12 mouse cellular contexts compared by ENCODE assay signal in the genomic region with DNA sequence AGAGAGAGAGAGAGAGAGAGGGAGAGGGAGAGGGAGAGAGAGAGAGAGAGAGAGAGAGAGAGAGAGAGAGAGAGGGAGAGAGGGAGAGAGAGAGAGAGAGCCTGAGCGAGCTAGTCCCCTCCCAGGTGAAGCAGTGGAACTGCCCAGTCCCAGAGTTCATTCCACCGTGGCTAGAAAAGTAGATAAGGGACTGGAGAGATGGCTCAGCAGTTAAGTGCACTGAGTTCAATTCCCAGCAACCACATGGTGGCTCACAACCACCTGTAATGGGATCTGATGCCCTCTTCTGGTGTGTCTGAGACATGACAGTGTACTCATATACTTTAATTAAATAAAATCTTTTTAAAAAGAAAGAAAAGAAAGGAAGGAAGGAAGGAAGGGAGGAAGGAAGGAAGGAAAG. TPM values are rescaled to one million over a fixed set of nuclear protein-coding genes. Genes with fewer than 3 reads are reported as not detected.
DNase-seq lines count a peak whose midpoint lies in the region; ATAC-seq and TF ChIP-seq lines count a peak whose summit lies in the region.
"Not testable (repeated sequence)": the region's sequence is repeated elsewhere in the genome, so short reads cannot be mapped to it uniquely, and the experiment has no call there.
"Had no signal": no experiment of that assay in that cellular context is flagged by ENCODE, and none has a peak within 500 bp of the region (broad histone marks: within the 10 kb centered on the region; RNA-seq: fewer than 3 reads in every experiment).

No protein-coding gene starts in this region.

- peak in 1 of 3 experiments; percentile 31; a peak in 1 of 6 replicates for TF ChIP-seq CTCF in MEL (IDR thresholded peaks at IDR 0.05 in 2 of 3, conservative IDR thresholded peaks at IDR 0.05 in 1 of 3; ENCODE audit: control insufficient read depth in 1 of 3, insufficient read depth in 1 of 3, low read depth in 2 of 3, low read length in 3 of 3, poor library complexity in 1 of 3, severe bottlenecking in 1 of 3)
- TF ChIP-seq CTCF in gastrocnemius, adult 2 months (IDR thresholded peaks at IDR 0.05): peak; percentile 35; the same call in 1 of the 2 replicates
- TF ChIP-seq CTCF in heart, postnatal 0 days (IDR thresholded peaks at IDR 0.05; ENCODE audit: low read depth): 0 out of 2 replicates have a peak, but pooled peaks have one; percentile 2
- TF ChIP-seq CTCF in layer of hippocampus, adult 2 months (conservative IDR thresholded peaks at IDR 0.05): peak; percentile 53
- peak; percentile 19; the same call in 1 of the 2 replicates for TF ChIP-seq CTCF in lung, embryonic 14.5 days (IDR thresholded peaks at IDR 0.05; ENCODE audit: low read depth)
- TF ChIP-seq CTCF in stomach, postnatal 0 days (IDR thresholded peaks at IDR 0.05; ENCODE audit: low read depth): peak; percentile 25; the same call in 1 of the 2 replicates

- TF ChIP-seq EP300 in MEL (IDR thresholded peaks at IDR 0.05; ENCODE audit: low read depth in 1 of 2, low read length in 2 of 2); heart, postnatal 0 days (IDR thresholded peaks at IDR 0.05; ENCODE audit: low read depth); stomach, postnatal 0 days (optimal IDR thresholded peaks at IDR 0.05): not testable (repeated sequence)

- not testable (repeated sequence) for H3K79me2 ChIP-seq in MEL (ENCODE audit: control insufficient read depth, insufficient read depth, low read length, poor library complexity)

- ATAC-seq in heart, postnatal 0 days (ENCODE audit: insufficient read depth, low read depth); lung, embryonic 14.5 days (ENCODE audit: insufficient read depth); stomach, postnatal 0 days (ENCODE audit: low FRiP score, low TSS enrichment): not testable (repeated sequence)

- TF ChIP-seq RAD21 in MEL (IDR thresholded peaks at IDR 0.05; ENCODE audit: low read depth, low read length): not testable (repeated sequence)

- not testable (repeated sequence) for H3K4me2 ChIP-seq in heart, postnatal 0 days (ENCODE audit: low read depth, low read length); lung, embryonic 14.5 days; stomach, postnatal 0 days (replicated peaks; ENCODE audit: low read depth)

- H3K4me3 ChIP-seq in MEL (ENCODE audit: control insufficient read depth in 1 of 2, insufficient read depth in 1 of 2, low read depth in 2 of 2, low read length in 2 of 2); heart, embryonic 10.5 days; heart, postnatal 0 days (ENCODE audit: low read depth, low read length); layer of hippocampus, adult 2 months; lung, embryonic 14.5 days (ENCODE audit: low read depth, low read length); stomach, postnatal 0 days (ENCODE audit: low read depth, low read length): not testable (repeated sequence)
- H3K4me3 ChIP-seq in gastrocnemius, adult 2 months: peak overlapping the region; percentile 58; the same call in 1 of the 2 replicates

- not testable (repeated sequence) for H3K27me3 ChIP-seq in MEL (ENCODE audit: control insufficient read depth in 1 of 2, insufficient read depth in 2 of 2, low read length in 2 of 2); heart, postnatal 0 days (ENCODE audit: control insufficient read depth, insufficient read depth, low read length); stomach, postnatal 0 days (ENCODE audit: control insufficient read depth, insufficient read depth, low read length)
- peaks cover 36% of the 10 kb centered on the region for H3K27me3 ChIP-seq in heart, embryonic 10.5 days (ENCODE audit: insufficient read depth, poor library complexity, severe bottlenecking)
- peaks cover 28% of the 10 kb centered on the region for H3K27me3 ChIP-seq in lung, embryonic 14.5 days (ENCODE audit: insufficient read depth, low read length)

- not testable (repeated sequence) for TF ChIP-seq POLR2A in MEL (IDR thresholded peaks at IDR 0.05; ENCODE audit: control insufficient read depth in 1 of 2, insufficient read depth in 1 of 2, low read depth in 1 of 2, low read length in 2 of 2, poor library complexity in 1 of 2)

- intact Hi-C loops in gastrocnemius, adult 2 months (cut with DNase I): not testable (repeated sequence)

- not testable (repeated sequence) for H3K36me3 ChIP-seq in MEL (ENCODE audit: control insufficient read depth in 1 of 2, insufficient read depth in 2 of 2, low read length in 2 of 2)
- peaks cover 41% of the 10 kb centered on the region for H3K36me3 ChIP-seq in heart, embryonic 10.5 days
- H3K36me3 ChIP-seq in heart, postnatal 0 days (replicated peaks; ENCODE audit: control insufficient read depth, insufficient read depth, low read length): peaks cover 26% of the 10 kb centered on the region
- H3K36me3 ChIP-seq in lung, embryonic 14.5 days (ENCODE audit: insufficient read depth): peaks cover 36% of the 10 kb centered on the region
- peaks cover 14% of the 10 kb centered on the region; the same call in 1 of the 2 replicates for H3K36me3 ChIP-seq in stomach, postnatal 0 days (ENCODE audit: control insufficient read depth, insufficient read depth, low read length)

- not testable (repeated sequence) for H3K27ac ChIP-seq in MEL (ENCODE audit: control insufficient read depth, low read depth, low read length); layer of hippocampus, adult 2 months; lung, embryonic 14.5 days (ENCODE audit: low read depth); stomach, postnatal 0 days (replicated peaks)
- peak overlapping the region; percentile 98 for H3K27ac ChIP-seq in gastrocnemius, adult 2 months
- peak overlapping the region; percentile 77 for H3K27ac ChIP-seq in heart, embryonic 10.5 days
- peak overlapping the region; percentile 25; the same call in 1 of the 2 replicates for H3K27ac ChIP-seq in heart, postnatal 0 days (ENCODE audit: low read depth)

- H3K9ac ChIP-seq in MEL (ENCODE audit: control insufficient read depth, low read depth, low read length, poor library complexity, severe bottlenecking); heart, postnatal 0 days (replicated peaks; ENCODE audit: low read depth, low read length); lung, embryonic 14.5 days; stomach, postnatal 0 days (ENCODE audit: low read length): not testable (repeated sequence)

- not testable (repeated sequence) for DNase-seq in MEL (ENCODE audit: low read depth, low spot score); gastrocnemius, adult 2 months; heart, embryonic 10.5 days (ENCODE audit: low spot score); heart, postnatal 0 days (ENCODE audit: low spot score); layer of hippocampus, adult 2 months (ENCODE audit: low spot score in 2 of 2); lung, embryonic 14.5 days; stomach, postnatal 0 days (ENCODE audit: low spot score)

- not testable (repeated sequence) for H3K9me3 ChIP-seq in MEL (replicated peaks; ENCODE audit: insufficient read depth, low read length); heart, embryonic 10.5 days; heart, postnatal 0 days (replicated peaks; ENCODE audit: control insufficient read depth, low read length); lung, embryonic 14.5 days (ENCODE audit: low read depth, low read length); stomach, postnatal 0 days (ENCODE audit: control insufficient read depth, low read length)

- not testable (repeated sequence) for H3K4me1 ChIP-seq in MEL (ENCODE audit: control insufficient read depth in 1 of 2, insufficient read depth in 2 of 2, low read length in 2 of 2); lung, embryonic 14.5 days (ENCODE audit: insufficient read depth); stomach, postnatal 0 days (replicated peaks; ENCODE audit: control insufficient read depth, insufficient read depth)
- peaks cover 85% of the 10 kb centered on the region for H3K4me1 ChIP-seq in heart, embryonic 10.5 days
- H3K4me1 ChIP-seq in heart, postnatal 0 days (ENCODE audit: control insufficient read depth, insufficient read depth): peaks cover 46% of the 10 kb centered on the region

- WGBS in heart, embryonic 10.5 days: 16% methylated on average over 2 of the region's 2 CpGs
- WGBS in heart, postnatal 0 days: 27% methylated on average over 2 of the region's 2 CpGs
- 11% methylated on average over 2 of the region's 2 CpGs for WGBS in lung, embryonic 14.5 days
- whole genome bisulfite sequencing in stomach, postnatal 0 days: 15% methylated on average over 2 of the region's 2 CpGs

RNA-seq across cellular contexts. Expression of a gene that starts 1.2 kb away (rescaled TPM):
- total RNA-seq in MEL (2012; rRNA removed): not detected in 2 replicates
- polyA plus RNA-seq in MEL (2012; ENCODE audit: insufficient read depth in 1 of 2, insufficient read length in 2 of 2, low read depth in 1 of 2, low replicate concordance in 2 of 2, missing spikeins in 1 of 2): under 1 TPM in 1 of 2 experiments, not detected in 1; 0.07 TPM
- 1,000 to 10,000 TPM; 3,050 to 3,067 TPM for total RNA-seq in gastrocnemius, adult 2 months (2021)
- polyA plus RNA-seq in heart, embryonic 10.5 days (2016; fragmentation: Nextera tagmentation; extraction: Ambion mirVana): 86.0 and 159 TPM in 2 replicates
- 293 and 299 TPM in 2 replicates for total RNA-seq in heart, postnatal 0 days (2014; rRNA removed; ENCODE audit: low replicate concordance)
- polyA plus RNA-seq in heart, postnatal 0 days (2015; fragmentation: Nextera tagmentation; extraction: Ambion mirVana): 455 and 518 TPM in 2 replicates
- total RNA-seq in layer of hippocampus, adult 2 months (2021): 1 to 10 TPM in 1 of 2 experiments, under 1 TPM in 1; 0.92 to 1.0 TPM
- 3.8 TPM in 1 of 2 replicates, not detected in the other for polyA plus RNA-seq in lung, embryonic 14.5 days (2014; fragmentation: Nextera tagmentation; extraction: Ambion mirVana)
- polyA plus RNA-seq in stomach, postnatal 0 days (2015; fragmentation: Nextera tagmentation; extraction: Ambion mirVana): 0.13 and 0.38 TPM in 2 replicates
- total RNA-seq: CH12.LX had no signal
- polyA plus RNA-seq: activated CD4-positive, CD25-positive, alpha-beta regulatory T cell, adult 4 months had no signal

RNA-seq across cellular contexts. Expression of a gene that starts 3.8 kb away (rescaled TPM):
- total RNA-seq in MEL (2012; rRNA removed): not detected in 2 replicates
- not detected for polyA plus RNA-seq in MEL (2012; ENCODE audit: insufficient read depth in 1 of 2, insufficient read length in 2 of 2, low read depth in 1 of 2, low replicate concordance in 2 of 2, missing spikeins in 1 of 2)
- total RNA-seq in gastrocnemius, adult 2 months (2021): 1 to 10 TPM; 1.8 to 5.9 TPM
- polyA plus RNA-seq in heart, embryonic 10.5 days (2016; fragmentation: Nextera tagmentation; extraction: Ambion mirVana): 5.0 and 5.1 TPM in 2 replicates
- total RNA-seq in heart, postnatal 0 days (2014; rRNA removed; ENCODE audit: low replicate concordance): 4.2 TPM in 1 of 2 replicates, not detected in the other
- 0.26 TPM in 1 of 2 replicates, not detected in the other for polyA plus RNA-seq in heart, postnatal 0 days (2015; fragmentation: Nextera tagmentation; extraction: Ambion mirVana)
- total RNA-seq in layer of hippocampus, adult 2 months (2021): not detected
- polyA plus RNA-seq in lung, embryonic 14.5 days (2014; fragmentation: Nextera tagmentation; extraction: Ambion mirVana): not detected in 2 replicates
- polyA plus RNA-seq in stomach, postnatal 0 days (2015; fragmentation: Nextera tagmentation; extraction: Ambion mirVana): not detected in 2 replicates
- total RNA-seq: CH12.LX had no signal
- polyA plus RNA-seq: activated CD4-positive, CD25-positive, alpha-beta regulatory T cell, adult 4 months; forebrain, embryonic 10.5 days; forebrain, embryonic 13.5 days; intestine, embryonic 15.5 days had no signal

RNA-seq across cellular contexts. Expression of a gene that starts 17.9 kb away (rescaled TPM):
- 5.9 and 7.4 TPM in 2 replicates for total RNA-seq in MEL (2012; rRNA removed)
- polyA plus RNA-seq in MEL (2012; ENCODE audit: insufficient read depth in 1 of 2, insufficient read length in 2 of 2, low read depth in 1 of 2, low replicate concordance in 2 of 2, missing spikeins in 1 of 2): 1 to 10 TPM in 1 of 2 experiments, not detected in 1; 8.4 TPM
- total RNA-seq in gastrocnemius, adult 2 months (2021): 1 to 10 TPM; 2.2 to 3.0 TPM
- 15.3 and 21.3 TPM in 2 replicates for polyA plus RNA-seq in heart, embryonic 10.5 days (2016; fragmentation: Nextera tagmentation; extraction: Ambion mirVana)
- total RNA-seq in heart, postnatal 0 days (2014; rRNA removed; ENCODE audit: low replicate concordance): 35.7 and 46.0 TPM in 2 replicates
- polyA plus RNA-seq in heart, postnatal 0 days (2015; fragmentation: Nextera tagmentation; extraction: Ambion mirVana): 15.9 and 18.2 TPM in 2 replicates
- 10 to 100 TPM in 1 of 2 experiments, 1 to 10 TPM in 1; 9.1 to 10.3 TPM for total RNA-seq in layer of hippocampus, adult 2 months (2021)
- 10.9 and 11.6 TPM in 2 replicates for polyA plus RNA-seq in lung, embryonic 14.5 days (2014; fragmentation: Nextera tagmentation; extraction: Ambion mirVana)
- 11.0 and 13.4 TPM in 2 replicates for polyA plus RNA-seq in stomach, postnatal 0 days (2015; fragmentation: Nextera tagmentation; extraction: Ambion mirVana)

RNA-seq across cellular contexts. Expression of a gene that starts 24.2 kb away (rescaled TPM):
- 61.7 and 62.5 TPM in 2 replicates for total RNA-seq in MEL (2012; rRNA removed)
- 10 to 100 TPM in 1 of 2 experiments, not detected in 1; 53.0 TPM for polyA plus RNA-seq in MEL (2012; ENCODE audit: insufficient read depth in 1 of 2, insufficient read length in 2 of 2, low read depth in 1 of 2, low replicate concordance in 2 of 2, missing spikeins in 1 of 2)
- total RNA-seq in gastrocnemius, adult 2 months (2021): 10 to 100 TPM; 11.8 to 12.1 TPM
- 51.0 and 53.0 TPM in 2 replicates for polyA plus RNA-seq in heart, embryonic 10.5 days (2016; fragmentation: Nextera tagmentation; extraction: Ambion mirVana)
- 44.8 and 53.6 TPM in 2 replicates for total RNA-seq in heart, postnatal 0 days (2014; rRNA removed; ENCODE audit: low replicate concordance)
- 34.7 and 35.3 TPM in 2 replicates for polyA plus RNA-seq in heart, postnatal 0 days (2015; fragmentation: Nextera tagmentation; extraction: Ambion mirVana)
- total RNA-seq in layer of hippocampus, adult 2 months (2021): 10 to 100 TPM; 32.9 to 35.5 TPM
- 38.2 and 42.7 TPM in 2 replicates for polyA plus RNA-seq in lung, embryonic 14.5 days (2014; fragmentation: Nextera tagmentation; extraction: Ambion mirVana)
- polyA plus RNA-seq in stomach, postnatal 0 days (2015; fragmentation: Nextera tagmentation; extraction: Ambion mirVana): 24.9 TPM in 2 replicates

RNA-seq across cellular contexts. Expression of a gene that starts 29.9 kb away (rescaled TPM):
- not detected in 2 replicates for total RNA-seq in MEL (2012; rRNA removed)
- not detected for polyA plus RNA-seq in MEL (2012; ENCODE audit: insufficient read depth in 1 of 2, insufficient read length in 2 of 2, low read depth in 1 of 2, low replicate concordance in 2 of 2, missing spikeins in 1 of 2)
- 1 to 10 TPM; 1.6 to 1.9 TPM for total RNA-seq in gastrocnemius, adult 2 months (2021)
- polyA plus RNA-seq in heart, embryonic 10.5 days (2016; fragmentation: Nextera tagmentation; extraction: Ambion mirVana): 47.4 and 70.6 TPM in 2 replicates
- 23.2 and 31.4 TPM in 2 replicates for total RNA-seq in heart, postnatal 0 days (2014; rRNA removed; ENCODE audit: low replicate concordance)
- 15.5 and 16.8 TPM in 2 replicates for polyA plus RNA-seq in heart, postnatal 0 days (2015; fragmentation: Nextera tagmentation; extraction: Ambion mirVana)
- 1 to 10 TPM; 1.9 to 2.8 TPM for total RNA-seq in layer of hippocampus, adult 2 months (2021)
- 42.7 and 46.5 TPM in 2 replicates for polyA plus RNA-seq in lung, embryonic 14.5 days (2014; fragmentation: Nextera tagmentation; extraction: Ambion mirVana)
- polyA plus RNA-seq in stomach, postnatal 0 days (2015; fragmentation: Nextera tagmentation; extraction: Ambion mirVana): 26.9 and 30.7 TPM in 2 replicates

Comparison
In these comparisons a context has a peak if more than half of its experiments do, and no peak if none do; other contexts are left out.
1. RNA of a gene that starts 1.2 kb away (polyA plus RNA-seq): 455 to 518 TPM in heart, postnatal 0 days and 86.0 to 159 TPM in heart, embryonic 10.5 days; 0.13 to 0.38 TPM in stomach, postnatal 0 days, 0.07 TPM in MEL and 3.8 TPM in lung, embryonic 14.5 days; every median in the first group is over 10 times any median in the second.